Mouse (Mus musculus) liver, embryonic 11.5 days (tissue): Measurements from ENCODE around the gene Myh9. TPM values are rescaled to one million over a fixed set of nuclear protein-coding genes. Genes with fewer than 3 reads are reported as not detected.
A peak's percentile ranks its signal among the peaks of the same experiment; 100 is the strongest.

Source experiments
- ATAC-seq: fragments of 200-750 bp; cut with Nextera tagmentation; replicated peaks from 2 replicates; pipeline ENCODE4 v1.8.0; 2017; ENCODE audit warnings: moderate number of reproducible peaks, mild to moderate bottlenecking, moderate TSS enrichment, moderate library complexity; ENCODE audit not compliant: low FRiP score
- DNase-seq: peaks from one replicate; pipeline ENCODE4 v3.0.0-alpha.2; 2017; ENCODE audit warnings: low spot score
- H3K27ac ChIP-seq: fragments of 300-500 bp; sonication (generic); 2 replicates; pipeline ENCODE4 v1.5.1; 2014; ENCODE audit warnings: mild to moderate bottlenecking, low read depth, low read length, control low read depth
- H3K27me3 ChIP-seq: fragments of 300-500 bp; sonication (generic); replicated peaks from 2 replicates; pipeline ENCODE4 v1.6.1; 2014; ENCODE audit warnings: low read length, mixed read lengths; ENCODE audit not compliant: control insufficient read depth, insufficient read depth
- H3K36me3 ChIP-seq: fragments of 300-500 bp; sonication (generic); 2 replicates; pipeline ENCODE4 v1.6.1; 2014; ENCODE audit warnings: mild to moderate bottlenecking, low read length, moderate library complexity, mixed read lengths; ENCODE audit not compliant: control insufficient read depth, insufficient read depth
- H3K4me1 ChIP-seq: fragments of 300-500 bp; sonication (generic); replicated peaks from 2 replicates; pipeline ENCODE4 v1.6.1; 2014; ENCODE audit warnings: low read length, mixed read lengths; ENCODE audit not compliant: control insufficient read depth, insufficient read depth
- H3K4me2 ChIP-seq: fragments of 300-500 bp; sonication (generic); 2 replicates; pipeline ENCODE4 v1.6.1; 2014; ENCODE audit warnings: mild to moderate bottlenecking, control low read depth, moderate library complexity
- H3K4me3 ChIP-seq: fragments of 300-500 bp; sonication (generic); 2 replicates; pipeline ENCODE4 v1.5.1; 2014; ENCODE audit warnings: low read depth, low read length, control low read depth
- H3K9ac ChIP-seq: fragments of 300-500 bp; sonication (generic); 2 replicates; pipeline ENCODE4 v1.6.1; 2014; ENCODE audit warnings: low read depth, low read length, control low read depth
- H3K9me3 ChIP-seq: fragments of 300-500 bp; sonication (generic); 2 replicates; pipeline ENCODE4 v1.6.1; 2016; ENCODE audit warnings: low read length, inconsistent platforms, mixed read lengths; ENCODE audit not compliant: control insufficient read depth
- WGBS: fragments of 180-500 bp; shearing (Covaris S2); extraction: QIAGEN DNeasy Blood & Tissue Kit; methylation state at CpG from one replicate; pipeline ENCODE4 v1.1.7; 2014; 5-methylcytosine and 5-hydroxymethylcytosine counted together
- polyA plus RNA-seq: library from polyadenylated mRNA; unstranded; fragments of >200 nt; fragmentation: Nextera tagmentation; extraction: Ambion mirVana; gene quantifications from 2 replicates; pipeline ENCODE4 v1.2.1, GENCODE M21; 2014

Gene Myh9
- polyA plus RNA-seq, 1 experiment from 2014 or later: 53.0 TPM

DNA sequence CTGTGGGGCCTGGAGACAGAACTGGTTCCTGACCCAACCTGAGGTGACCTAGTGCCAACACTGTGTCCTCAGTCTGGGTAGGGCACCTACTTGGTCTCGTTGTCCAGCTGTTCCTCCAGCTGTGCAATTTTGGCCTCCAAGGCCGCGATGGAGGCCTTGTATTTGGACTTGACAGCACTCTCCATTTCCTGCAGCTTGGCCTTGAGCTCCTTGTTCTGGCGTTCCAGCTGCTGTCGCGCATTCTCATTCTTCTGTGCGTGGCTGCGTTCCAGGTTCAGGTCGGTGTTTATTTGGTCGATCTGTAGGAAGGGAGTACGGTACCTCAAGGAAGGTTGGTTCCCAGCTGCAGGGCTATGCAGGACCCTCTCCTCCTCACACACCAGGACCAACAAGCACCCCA, 78.3 kb downstream of the Myh9 start:
- Histone ChIP-seq H3K9me3 (no peaks in the 10 kb centered on the region), H3K27me3 (no peaks in the 10 kb centered on the region), H3K4me2 (no peak overlapping the region), H3K27ac (no peak overlapping the region), H3K4me3 (no peak overlapping the region), H3K4me1 (no peaks in the 10 kb centered on the region), H3K9ac (no peak overlapping the region), H3K36me3 (peaks cover 78% of the 10 kb centered on the region)
- no peak for ATAC-seq
- 92% methylated on average over 11 of the region's 11 CpGs for WGBS
- DNase-seq: no peak

DNA sequence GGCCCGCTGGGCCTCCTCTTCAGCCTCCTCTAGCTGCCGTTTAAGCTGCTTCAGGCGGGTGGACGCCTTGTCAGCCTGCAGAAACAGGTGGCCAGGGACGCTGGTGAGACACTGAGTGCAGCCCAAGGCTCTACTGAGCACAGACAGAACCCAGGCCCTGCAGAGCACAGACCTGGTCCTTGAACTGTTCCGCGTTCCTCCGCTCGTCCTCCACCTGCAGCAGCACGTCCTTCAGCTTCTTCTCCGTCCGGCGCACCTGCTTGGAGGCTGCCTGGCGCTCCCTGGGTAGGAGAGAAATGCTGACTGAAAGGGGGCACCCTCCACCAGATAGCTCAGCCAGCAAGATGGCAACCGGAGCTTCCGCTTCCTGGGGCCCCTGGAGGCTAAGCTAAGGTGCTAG, 78.9 kb downstream of the Myh9 start:
- DNase-seq (no peak), ATAC-seq (no peak)
- Histone ChIP-seq H3K27me3 (no peaks in the 10 kb centered on the region), H3K4me1 (no peaks in the 10 kb centered on the region), H3K36me3 (peaks cover 72% of the 10 kb centered on the region), H3K4me3 (no peak overlapping the region), H3K9me3 (no peaks in the 10 kb centered on the region), H3K9ac (no peak overlapping the region), H3K4me2 (no peak overlapping the region), H3K27ac (no peak overlapping the region)
- WGBS: 91% methylated on average over 16 of the region's 16 CpGs

- 0 out of 2 replicates have a peak, but pooled peaks have one; percentile 46 for ATAC-seq
- no peak overlapping the region for H3K4me2 ChIP-seq
- WGBS: 81% methylated on average over 22 of the region's 22 CpGs
Measured at GRCm38 (mm10) chr15:77761561-77762380, 80.2 kb downstream of the Myh9 start.

GRCm38 (mm10) chr15:77761083-77761482, 80.9 kb downstream of the Myh9 start:
- Histone ChIP-seq H3K9me3 (no peaks in the 10 kb centered on the region), H3K4me1 (peaks cover 9% of the 10 kb centered on the region), H3K27me3 (no peaks in the 10 kb centered on the region), H3K4me3 (no peak overlapping the region), H3K4me2 (no peak overlapping the region), H3K9ac (no peak overlapping the region), H3K36me3 (peaks cover 58% of the 10 kb centered on the region), H3K27ac (no peak overlapping the region)
- WGBS: 98% methylated on average over 7 of the region's 7 CpGs
- ATAC-seq: no peak
- DNase-seq: no peak

More at GRCm38 (mm10) chr15:77761561-77762380, 80.2 kb downstream of the Myh9 start:
- Histone ChIP-seq H3K27ac (no peak overlapping the region), H3K27me3 (no peaks in the 10 kb centered on the region), H3K9ac (no peak overlapping the region), H3K4me1 (peaks cover 3% of the 10 kb centered on the region; the same call in 1 of the 2 replicates), H3K9me3 (no peaks in the 10 kb centered on the region), H3K4me3 (no peak overlapping the region), H3K36me3 (peaks cover 65% of the 10 kb centered on the region)
- DNase-seq: no peak

DNA sequence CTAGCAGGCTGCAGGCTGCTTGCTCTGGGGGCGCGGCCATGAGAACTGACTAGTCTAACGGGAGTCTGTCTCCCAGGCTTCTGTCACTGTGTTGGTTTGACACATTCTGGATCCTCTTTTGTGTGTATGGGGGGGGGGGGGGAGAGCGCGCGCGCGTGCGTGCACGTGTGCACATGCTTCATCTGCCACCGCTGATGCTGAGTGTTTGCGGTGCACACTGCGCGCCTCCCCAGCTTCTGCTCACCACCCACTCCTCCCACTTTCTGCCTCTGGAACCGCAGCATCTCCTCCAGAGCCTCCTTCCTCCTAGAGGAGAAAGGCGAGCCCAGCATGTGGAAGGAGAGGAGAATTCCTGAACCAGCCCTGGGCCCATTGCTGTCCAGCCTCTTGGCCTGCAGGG, 81.9 kb downstream of the Myh9 start:
- Histone ChIP-seq H3K36me3 (peaks cover 48% of the 10 kb centered on the region), H3K9me3 (no peaks in the 10 kb centered on the region), H3K9ac (no peak overlapping the region), H3K27me3 (no peaks in the 10 kb centered on the region), H3K4me2 (no peak overlapping the region), H3K4me3 (no peak overlapping the region), H3K27ac (no peak overlapping the region), H3K4me1 (peaks cover 15% of the 10 kb centered on the region)
- DNase-seq: no peak
- 94% methylated on average over 15 of the region's 16 CpGs for WGBS
- ATAC-seq: no peak

- 78% methylated on average over 4 of the region's 4 CpGs for WGBS
- Histone ChIP-seq H3K4me3 (no peak overlapping the region), H3K9ac (no peak overlapping the region), H3K4me1 (peaks cover 15% of the 10 kb centered on the region), H3K27me3 (no peaks in the 10 kb centered on the region), H3K4me2 (no peak overlapping the region), H3K27ac (no peak overlapping the region), H3K36me3 (peaks cover 28% of the 10 kb centered on the region), H3K9me3 (no peaks in the 10 kb centered on the region)
- no peak for DNase-seq
- no peak for ATAC-seq
Measured at GRCm38 (mm10) chr15:77757586-77758226, 84.3 kb downstream of the Myh9 start.

GRCm38 (mm10) chr15:77756848-77757247, 85.1 kb downstream of the Myh9 start, which contains the start of gene Apol8:
Gene Apol8 (minus strand): TSS chr15:77757003.
- ATAC-seq: no peak
- peak within 1 kb of the TSS; percentile 26 for H3K9ac ChIP-seq
- H3K4me3 ChIP-seq: peak within 1 kb of the TSS; percentile 19; the same call in 1 of the 2 replicates
- H3K36me3 ChIP-seq: peaks cover 20% of the 10 kb centered on the region
- no peaks in the 10 kb centered on the region for H3K27me3 ChIP-seq
- H3K9me3 ChIP-seq: no peaks in the 10 kb centered on the region
- peak within 1 kb of the TSS; percentile 51 for H3K4me2 ChIP-seq
- 6% methylated on average over 9 of the region's 9 CpGs for WGBS
- H3K27ac ChIP-seq: 0 out of 2 replicates have a peak within 1 kb of the TSS, but pooled peaks have one; percentile 32
- DNase-seq: no peak
- peaks cover 15% of the 10 kb centered on the region for H3K4me1 ChIP-seq

DNA sequence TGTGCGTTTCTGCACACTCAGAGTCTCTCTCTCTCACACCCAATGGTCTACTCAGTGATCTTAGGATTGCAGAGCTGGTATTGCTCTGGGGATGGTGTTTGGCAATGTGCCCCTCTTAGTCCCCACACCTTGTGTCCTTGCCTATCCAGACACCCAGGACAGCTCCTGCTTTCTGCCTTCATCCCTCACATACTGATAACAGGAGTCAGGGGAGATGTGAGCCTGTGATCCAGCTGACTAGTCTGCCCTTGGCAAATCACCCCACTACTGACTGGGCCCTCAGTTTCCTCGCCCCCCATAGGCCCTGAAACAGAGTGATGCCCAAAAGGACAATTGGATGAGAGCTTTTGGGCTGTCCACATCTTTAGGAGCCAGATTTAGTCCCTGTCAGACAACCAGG, 85.9 kb downstream of the Myh9 start:
- Histone ChIP-seq H3K4me3 (peak overlapping the region; percentile 19; the same call in 1 of the 2 replicates), H3K9me3 (no peaks in the 10 kb centered on the region), H3K9ac (peak overlapping the region; percentile 26; the same call in 1 of the 2 replicates), H3K4me2 (peak overlapping the region; percentile 51), H3K36me3 (peaks cover 13% of the 10 kb centered on the region), H3K4me1 (peaks cover 15% of the 10 kb centered on the region), H3K27ac (0 out of 2 replicates have a peak overlapping the region, but pooled peaks have one; percentile 32), H3K27me3 (no peaks in the 10 kb centered on the region)
- 52% methylated on average over 2 of the region's 2 CpGs for WGBS
- DNase-seq (no peak), ATAC-seq (no peak)
